Comparison of ENCODE assay signal across 9 mouse cellular contexts in genomic region chr10:53461070-53461781, GRCm38 (mm10).
DNase-seq lines count a peak whose midpoint lies in the region; ATAC-seq and TF ChIP-seq lines count a peak whose summit lies in the region.
"Had no signal": no experiment of that assay in that cellular context is flagged by ENCODE, and none has a peak within 500 bp of the region (broad histone marks: within the 10 kb centered on the region; RNA-seq: fewer than 3 reads in every experiment).

No protein-coding gene starts in this region.

- H3K4me1 ChIP-seq in kidney, postnatal 0 days (replicated peaks; ENCODE audit: insufficient read depth, low read length), result peaks cover 8% of the 10 kb centered on the region; the same call in 1 of the 2 replicates
- peaks cover 0 to 4% of the 10 kb centered on the region in 2 experiments; a peak in 1 of 4 replicates for H3K4me1 ChIP-seq in ES-E14 (ENCODE audit: control insufficient read depth in 2 of 2, insufficient read depth in 2 of 2, low read length in 2 of 2, poor library complexity in 1 of 2)
- peaks cover 24% of the 10 kb centered on the region for H3K4me1 ChIP-seq in brown adipose tissue, adult 24 weeks (ENCODE audit: control insufficient read depth, insufficient read depth, insufficient read length, low read length)
- peaks cover 24% of the 10 kb centered on the region for H3K4me1 ChIP-seq in forebrain, embryonic 10.5 days

- no peaks in the 10 kb centered on the region for H3K9me3 ChIP-seq in kidney, postnatal 0 days (replicated peaks; ENCODE audit: low read length)
- no peaks in the 10 kb centered on the region for H3K9me3 ChIP-seq in ES-E14 (ENCODE audit: control insufficient read depth, insufficient read depth, low read depth, low read length)
- no peaks in the 10 kb centered on the region for H3K9me3 ChIP-seq in forebrain, embryonic 10.5 days

- H3K27me3 ChIP-seq in kidney, postnatal 0 days (ENCODE audit: insufficient read depth, low read length), result no peaks in the 10 kb centered on the region
- H3K27me3 ChIP-seq in forebrain, embryonic 10.5 days (ENCODE audit: poor library complexity, severe bottlenecking), result no peaks in the 10 kb centered on the region

- no peak overlapping the region for H3K4me3 ChIP-seq in kidney, postnatal 0 days (replicated peaks; ENCODE audit: low read depth, low read length)
- no peak overlapping the region for H3K4me3 ChIP-seq in ES-E14 (ENCODE audit: insufficient read depth in 1 of 2, low read depth in 1 of 2, low read length in 2 of 2, poor library complexity in 1 of 2, severe bottlenecking in 1 of 2)
- no peak overlapping the region for H3K4me3 ChIP-seq in brown adipose tissue, adult 24 weeks (ENCODE audit: insufficient read depth, low read depth, low read length)
- H3K4me3 ChIP-seq in forebrain, embryonic 10.5 days, result no peak overlapping the region

- 74% methylated on average over 7 of the region's 7 CpGs for WGBS in kidney, postnatal 0 days
- 84% methylated on average over 7 of the region's 7 CpGs for WGBS in forebrain, embryonic 10.5 days

- ATAC-seq in kidney, postnatal 0 days (replicated peaks; ENCODE audit: low FRiP score, low read depth), result no peak
- peak; percentile 91 for ATAC-seq in megakaryocyte, adult 5-6 weeks (ENCODE audit: poor library complexity, severe bottlenecking)

- peak; percentile 58 for TF ChIP-seq CTCF in kidney, postnatal 0 days (IDR thresholded peaks at IDR 0.05; ENCODE audit: low read depth)

- no peak overlapping the region for H3K4me2 ChIP-seq in kidney, postnatal 0 days (ENCODE audit: low read length)

- in situ Hi-C loops in ES-E14 (cut with MboI; ENCODE audit: low sequenced_read_pairs in 2 of 2, unreplicated experiment in 2 of 2), result no loop called here

- 0 out of 2 replicates have a peak overlapping the region, but pooled peaks have one; percentile 4 for H3K27ac ChIP-seq in kidney, postnatal 0 days
- no peak overlapping the region for H3K27ac ChIP-seq in ES-E14 (ENCODE audit: insufficient read depth, low read depth, low read length, poor library complexity, severe bottlenecking)
- peak overlapping the region; percentile 78 for H3K27ac ChIP-seq in brown adipose tissue, adult 24 weeks (replicated peaks; ENCODE audit: low read depth, low read length)
- H3K27ac ChIP-seq in forebrain, embryonic 10.5 days, result no peak overlapping the region
- H3K27ac ChIP-seq: macrophage had no signal

- no peak overlapping the region for H3K9ac ChIP-seq in kidney, postnatal 0 days (ENCODE audit: low read depth, low read length)
- no peak overlapping the region for H3K9ac ChIP-seq in ES-E14 (ENCODE audit: insufficient read depth, low read depth, low read length, poor library complexity, severe bottlenecking)

- peak; percentile 58 for DNase-seq in kidney, postnatal 0 days (ENCODE audit: low spot score)
- no peak for DNase-seq in kidney, postnatal 10 days
- peak; percentile 17 for DNase-seq in ES-E14 (ENCODE audit: low read depth, low spot score)
- no peak for DNase-seq in forebrain, embryonic 10.5 days (ENCODE audit: extremely low spot score, low spot score)
- DNase-seq in gastrocnemius, postnatal 10 days, result no peak
- DNase-seq in frontal cortex, postnatal 25 days (ENCODE audit: low spot score in 2 of 2), result no peak

- H3K36me3 ChIP-seq in kidney, postnatal 0 days (ENCODE audit: insufficient read depth, low read length), result no peaks in the 10 kb centered on the region
- no peaks in the 10 kb centered on the region for H3K36me3 ChIP-seq in ES-E14 (ENCODE audit: control insufficient read depth, insufficient read depth, low read length, poor library complexity, severe bottlenecking)
- no peaks in the 10 kb centered on the region for H3K36me3 ChIP-seq in forebrain, embryonic 10.5 days (replicated peaks)

TF ChIP-seq in ES-E14, 5 proteins besides CTCF, POLR2A, EP300 and RAD21:
- TF ChIP-seq ZC3H11A (IDR thresholded peaks at IDR 0.05; ENCODE audit: borderline replicate concordance, low read depth, low read length), result no peak
- no peak for TF ChIP-seq ZNF384 (IDR thresholded peaks at IDR 0.05; ENCODE audit: low read depth, low read length)
- no peak for TF ChIP-seq CHD2 (IDR thresholded peaks at IDR 0.05; ENCODE audit: low read depth, low read length)
- no peak for TF ChIP-seq MAFK (IDR thresholded peaks at IDR 0.05; ENCODE audit: insufficient read depth, low read depth, low read length)
- TF ChIP-seq HCFC1 (IDR thresholded peaks at IDR 0.05; ENCODE audit: borderline replicate concordance, insufficient read depth, low read length), result no peak
TF ChIP-seq in ES-E14: peak in this region for 0.

Comparison
In these comparisons a context has a peak if more than half of its experiments do, and no peak if none do; other contexts are left out.
1. DNase-seq: peak in kidney, postnatal 0 days (single experiment) and ES-E14 (single experiment); none in kidney, postnatal 10 days (single experiment), forebrain, embryonic 10.5 days (single experiment), gastrocnemius, postnatal 10 days (single experiment) and frontal cortex, postnatal 25 days (0 of 2).
2. H3K27ac ChIP-seq: peak in kidney, postnatal 0 days (single experiment) and brown adipose tissue, adult 24 weeks (single experiment); none in ES-E14 (single experiment) and forebrain, embryonic 10.5 days (single experiment).